Mouse (Mus musculus) heart, postnatal 10 days (tissue): Measurements from ENCODE around the gene Cyp2d22. TPM values are rescaled to one million over a fixed set of nuclear protein-coding genes. Genes with fewer than 3 reads are reported as not detected.
"Not testable (repeated sequence)": the region's sequence is repeated elsewhere in the genome, so short reads cannot be mapped to it uniquely, and the experiment has no call there.

Source experiments
- DNase-seq, 2 experiments: peaks; one replicate each; pipeline ENCODE4 v3.0.0; 2021
- intact Hi-C: fragments of 180-260 bp; cut with DNase I; formaldehyde crosslinking; loops from one replicate; pipeline ENCODE4 v1.15.1; 2025
- total RNA-seq, 2 experiments: library from RNA; stranded (reverse); gene quantifications; 2 replicates each; pipeline ENCODE4 v1.2.3; 2021

Gene Cyp2d22
- total RNA-seq = 10 to 100 TPM; 17.7 to 30.5 TPM

- intact Hi-C loops = loop anchor here (2.0 kb wide), 1 partner anchor 37 kb away; no protein-coding TSS in a partner anchor
- DNase-seq = peak; percentile 64 to 68
Measured at GRCm38 (mm10) chr15:82379871-82380713, at the start of gene Cyp2d22. Cyp2d22 (minus strand) TSS chr15:82380260.

DNA sequence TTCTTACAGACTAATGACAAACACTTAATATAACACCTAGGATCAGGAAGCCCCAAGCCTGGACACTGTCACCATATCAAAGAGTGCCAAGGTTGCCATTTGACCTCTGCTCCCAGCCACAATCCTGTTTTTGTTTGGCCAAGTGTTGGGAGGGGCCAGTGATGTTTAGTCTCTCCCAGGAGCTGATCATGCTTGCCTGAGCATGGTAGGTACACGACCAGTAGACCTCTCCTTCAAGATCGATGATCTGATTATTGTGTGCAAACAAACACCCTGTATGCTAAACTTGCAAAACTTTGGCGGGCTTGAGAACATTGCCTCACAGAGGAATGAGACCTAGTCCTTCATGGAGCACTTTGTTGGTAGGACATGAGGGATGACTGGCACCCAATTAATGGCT lies 43.4 kb upstream of the Cyp2d22 start:
- intact Hi-C loops = no loop called here
- no peak for DNase-seq

DNA sequence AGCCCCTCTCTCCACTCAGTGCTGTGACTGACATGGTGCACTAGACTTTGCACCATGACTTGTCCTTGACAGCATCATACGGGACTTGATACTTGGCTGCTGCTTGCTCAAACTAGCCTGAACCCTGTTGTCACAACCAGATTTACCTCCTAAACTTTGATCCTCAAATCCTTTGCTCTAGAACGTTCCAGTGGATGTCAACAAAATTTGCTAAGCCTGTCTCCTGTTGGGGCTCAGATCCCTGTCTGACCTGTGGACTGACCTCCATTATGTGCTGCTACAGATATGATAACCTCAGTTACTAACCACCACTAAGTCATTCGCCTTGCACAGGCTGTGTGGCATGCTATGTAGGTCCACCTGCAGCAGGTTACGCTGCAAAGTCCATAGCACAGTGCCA lies 42.9 kb upstream of the Cyp2d22 start:
- DNase-seq = no peak
- intact Hi-C loops = no loop called here

DNA sequence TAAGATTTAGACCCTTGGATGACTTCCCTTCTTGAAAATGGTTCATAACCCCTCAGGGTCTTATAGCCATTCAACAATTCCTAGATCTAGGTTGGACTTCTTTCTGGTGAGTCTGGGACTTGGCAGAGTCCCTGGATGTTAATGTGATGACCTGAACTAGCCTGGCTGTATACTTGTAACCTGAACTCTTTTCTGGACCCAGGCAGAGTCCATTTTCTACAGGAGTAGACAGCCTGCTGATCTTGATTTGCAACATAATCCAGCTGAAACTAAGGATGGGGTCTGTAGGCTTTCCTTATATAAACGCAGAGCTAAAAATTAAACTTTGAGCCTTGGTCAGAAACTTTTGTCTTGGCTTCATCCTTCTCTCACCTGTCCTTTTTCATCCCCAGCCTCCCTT lies 38.6 kb upstream of the Cyp2d22 start:
- intact Hi-C loops = no loop called here
- DNase-seq = no peak

DNA sequence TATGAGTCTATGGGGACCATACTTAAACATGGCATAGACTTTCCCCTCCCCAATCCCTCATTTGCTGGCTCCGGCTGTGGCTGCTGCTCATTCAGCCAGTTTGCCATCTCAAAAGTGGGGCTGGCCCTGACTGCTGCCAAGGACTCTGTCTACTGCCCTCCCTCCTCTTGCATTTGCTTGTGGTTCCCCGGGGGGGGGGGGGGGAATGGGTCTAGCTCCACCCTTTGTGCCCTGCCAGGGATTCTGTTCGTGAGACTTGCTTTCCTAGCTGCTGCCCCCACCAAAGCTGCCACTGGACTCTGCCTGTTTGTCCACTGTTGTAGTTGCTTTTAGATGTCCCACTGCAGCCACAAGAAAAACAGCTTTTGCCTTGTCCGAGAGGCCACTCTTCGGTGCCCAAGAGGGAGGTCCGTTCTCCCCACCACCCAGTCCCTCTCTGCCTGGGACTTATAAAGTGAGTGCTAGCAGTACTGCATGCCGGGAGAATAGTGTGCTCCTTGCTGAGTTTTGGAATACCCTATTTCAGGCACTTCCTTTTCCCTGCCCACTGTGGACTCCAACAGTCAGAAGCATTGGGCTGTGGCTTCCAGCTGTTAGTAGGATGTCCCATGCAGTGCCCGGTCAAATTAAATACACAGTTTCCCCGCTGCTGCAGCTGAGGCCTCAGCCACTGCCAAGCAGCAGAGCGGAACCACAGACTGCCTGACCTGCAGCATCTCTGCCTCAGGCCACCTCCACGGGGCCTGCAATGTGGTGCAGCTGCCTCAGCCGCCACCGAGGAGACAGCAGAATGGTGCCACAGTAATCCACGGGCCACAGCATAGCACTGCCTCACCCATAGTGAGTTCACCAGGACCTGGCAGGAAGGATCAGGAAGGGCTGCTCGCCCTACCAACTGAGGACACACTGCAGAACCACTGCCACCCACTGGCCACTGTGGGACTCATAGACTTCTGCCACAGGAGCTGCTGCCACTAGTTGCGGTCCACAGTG lies 37.0 kb upstream of the Cyp2d22 start:
- intact Hi-C loops = loop anchor here (1.0 to 2.0 kb wide), 3 partner anchors 36 to 151 kb away; partner anchors contain the start of genes Cyp2d22 and Ndufa6

GRCm38 (mm10) chr15:82407536-82407935 lies 27.5 kb upstream of the Cyp2d22 start:
- no peak for DNase-seq
- intact Hi-C loops = no loop called here

More for the DNA sequence above, 37.0 kb upstream of the Cyp2d22 start:
- peak; percentile 91 for DNase-seq

GRCm38 (mm10) chr15:82406981-82407380 lies 26.9 kb upstream of the Cyp2d22 start, which contains the start of gene Cyp2d10:
Cyp2d10 (minus strand) TSS chr15:82407195.
- intact Hi-C loops = no loop called here
- no peak for DNase-seq

DNA sequence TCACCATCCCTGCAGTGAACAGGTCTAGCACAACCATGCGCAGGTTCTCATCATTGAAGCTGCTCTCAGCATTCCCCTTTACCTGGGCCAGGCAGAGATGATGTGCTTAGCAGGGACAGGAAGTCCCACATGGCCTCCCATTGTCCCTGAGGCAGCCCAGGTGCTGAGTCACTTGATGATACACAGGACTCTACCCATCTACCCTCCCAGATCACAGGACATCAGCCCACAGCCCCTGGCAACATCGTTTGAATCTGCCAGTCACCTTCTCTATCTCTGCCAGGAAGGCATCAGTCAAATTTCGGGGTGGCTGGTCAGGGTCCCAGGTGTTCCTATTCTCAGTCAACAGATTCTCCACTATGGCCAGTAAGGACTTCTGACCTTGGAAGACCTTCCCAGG lies 24.1 kb upstream of the Cyp2d22 start:
- intact Hi-C loops = no loop called here
- no peak for DNase-seq

DNA sequence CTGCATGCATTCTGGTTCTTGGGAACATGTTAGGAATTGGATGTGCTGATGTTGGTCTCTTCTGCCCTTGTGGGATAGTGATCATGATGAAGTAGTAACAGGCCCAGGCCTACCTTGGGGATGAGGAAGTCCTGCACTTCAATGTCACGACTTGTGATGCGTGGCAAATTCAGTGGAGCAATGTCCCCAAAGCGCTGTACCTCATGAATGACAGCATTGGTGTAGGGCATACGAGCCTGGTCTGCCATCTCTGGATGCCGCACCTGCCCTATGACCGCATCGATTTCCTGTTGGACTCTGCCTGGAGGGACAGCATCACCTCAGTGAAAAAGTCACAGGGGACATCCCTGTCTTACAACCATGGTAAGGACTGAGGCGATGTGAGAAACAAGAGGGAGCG lies 23.5 kb upstream of the Cyp2d22 start:
- intact Hi-C loops = no loop called here
- DNase-seq = no peak

- intact Hi-C loops = no loop called here
- no peak for DNase-seq
Measured at GRCm38 (mm10) chr15:82402741-82403140, 22.7 kb upstream of the Cyp2d22 start.

- no peak for DNase-seq
- intact Hi-C loops = no loop called here
Measured at GRCm38 (mm10) chr15:82402106-82402505, 22.0 kb upstream of the Cyp2d22 start.

DNA sequence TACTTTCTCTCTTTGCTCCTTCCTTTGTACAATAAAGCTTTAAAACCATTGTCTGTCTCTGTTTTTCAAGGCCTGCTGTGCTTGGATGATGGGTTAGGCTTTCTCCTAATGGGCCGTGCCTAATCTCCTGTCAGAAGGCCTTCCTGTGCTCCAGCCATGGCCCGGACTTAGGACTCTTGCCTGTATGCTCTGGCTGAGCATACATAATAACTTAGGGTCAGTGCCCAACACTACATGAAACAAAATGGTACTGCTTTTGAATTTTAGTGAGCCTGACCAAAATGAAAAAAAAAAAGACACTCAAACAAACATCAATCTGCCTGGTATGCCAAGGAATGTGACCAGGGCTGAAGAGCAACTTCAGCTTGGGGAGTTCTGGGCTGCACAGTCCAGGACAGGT lies 21.5 kb upstream of the Cyp2d22 start:
- DNase-seq = no peak
- intact Hi-C loops = no loop called here

DNA sequence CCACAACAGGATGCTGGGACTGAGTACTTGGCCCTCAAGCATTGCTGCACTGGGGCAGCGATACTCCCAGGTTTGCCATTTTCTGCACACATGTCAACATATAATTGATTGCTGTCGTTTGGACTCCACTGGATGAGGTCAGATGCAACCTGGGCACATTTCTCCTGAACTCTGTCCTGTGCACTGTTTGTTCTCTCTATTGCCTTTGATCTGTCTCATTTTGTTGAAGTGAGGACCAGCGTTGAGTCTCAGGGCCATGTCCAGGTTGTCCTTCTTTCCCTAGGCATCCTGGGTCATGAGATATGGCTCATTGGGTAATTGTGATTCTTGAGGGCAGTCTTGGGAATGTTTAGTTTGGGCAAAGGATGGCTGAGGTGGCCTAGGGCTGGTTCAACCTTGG lies 15.9 kb upstream of the Cyp2d22 start:
- intact Hi-C loops, DNase-seq: not testable (repeated sequence)

DNA sequence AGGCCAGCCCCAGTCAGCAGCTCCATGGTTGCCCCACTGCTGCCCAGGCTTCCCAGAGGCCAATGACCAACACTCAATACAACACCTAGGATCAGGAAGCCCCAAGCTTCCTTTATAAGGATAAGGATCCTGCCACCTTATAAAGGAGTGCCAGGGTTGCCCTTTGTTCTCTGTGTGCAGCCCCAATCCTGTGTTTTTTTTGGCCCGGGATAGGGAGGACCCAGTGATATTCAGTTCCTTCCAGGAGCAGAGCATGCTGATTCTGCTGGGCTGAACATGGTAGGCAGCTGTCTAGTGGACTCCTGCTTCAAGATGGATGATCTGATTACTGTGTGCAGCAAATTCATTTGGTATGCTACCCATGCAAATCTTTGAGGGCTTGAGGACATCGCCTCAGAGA lies 13.9 kb upstream of the Cyp2d22 start, which contains the start of gene Cyp2d11:
TSS of gene Cyp2d11 (minus strand) at position 101 of the 400 bp plus-strand sequence.
- DNase-seq, intact Hi-C loops: not testable (repeated sequence)

- intact Hi-C loops, DNase-seq: not testable (repeated sequence)
Measured at GRCm38 (mm10) chr15:82389916-82390315, 9.9 kb upstream of the Cyp2d22 start.

- DNase-seq = no peak
- intact Hi-C loops = no loop called here
Measured at GRCm38 (mm10) chr15:82385729-82386128, 5.7 kb upstream of the Cyp2d22 start.

DNA sequence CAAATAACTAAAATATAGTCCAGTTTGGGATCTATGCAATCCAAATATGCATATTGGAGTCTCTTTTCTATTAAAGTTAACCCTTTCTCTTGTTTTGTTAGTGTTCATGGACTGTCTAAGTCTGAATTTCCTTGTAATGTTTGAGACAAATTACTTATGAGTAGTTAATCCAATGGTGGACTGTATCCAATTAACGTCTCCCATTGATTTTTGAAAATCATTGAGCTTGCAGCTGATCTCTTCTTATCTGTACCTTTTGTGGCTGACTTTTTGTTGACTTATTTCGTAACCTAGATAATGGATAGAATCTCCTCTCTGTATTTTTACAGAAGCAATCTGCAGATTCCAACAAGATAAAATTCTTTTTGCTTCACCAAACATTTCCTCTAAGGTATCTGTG lies 2.4 kb upstream of the Cyp2d22 start:
- intact Hi-C loops = no loop called here
- DNase-seq = no peak

DNA sequence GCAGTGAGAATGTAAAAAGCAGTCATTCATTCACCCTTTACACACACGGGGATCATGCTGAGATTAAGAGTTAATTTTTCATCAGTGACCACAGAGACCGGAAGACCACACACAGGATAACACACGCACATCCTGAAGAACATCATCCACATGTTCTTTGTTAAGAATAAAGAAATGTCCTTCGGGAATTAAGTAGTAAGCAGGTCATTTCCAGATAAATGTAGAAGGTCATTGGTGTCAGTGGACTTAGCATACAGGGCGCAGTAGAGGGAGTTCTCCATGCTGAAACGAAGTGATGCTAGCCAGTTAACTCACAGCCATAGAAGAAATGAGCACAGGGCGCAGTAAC lies 628 bp upstream of the Cyp2d22 start:
- intact Hi-C loops = loop anchor here (2.0 kb wide), 1 partner anchor 36 kb away; no protein-coding TSS in a partner anchor
- DNase-seq = no peak

DNA sequence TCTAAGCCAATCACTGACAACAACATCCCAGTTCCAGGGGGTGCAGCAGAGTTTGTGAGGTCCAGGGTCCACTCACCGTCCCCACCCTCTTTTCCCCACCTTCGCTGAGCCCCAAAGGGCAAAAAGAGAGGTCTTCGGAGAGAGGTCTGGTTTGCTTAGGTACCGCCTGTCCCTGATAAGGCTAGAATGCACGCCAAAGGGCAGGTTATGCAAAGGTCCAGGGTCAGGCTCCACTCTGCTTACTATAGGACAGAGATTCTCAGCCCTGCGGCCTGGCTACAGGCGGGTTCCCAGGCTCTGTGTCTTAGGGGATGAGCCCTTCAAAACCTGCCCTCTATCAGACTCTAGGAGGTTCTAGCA lies 569 bp downstream of the Cyp2d22 start:
- intact Hi-C loops = no loop called here
- no peak for DNase-seq

- intact Hi-C loops = no loop called here
- peak in 1 of 2 experiments; percentile 39 for DNase-seq
Measured at GRCm38 (mm10) chr15:82378261-82379180, 1.5 kb downstream of the Cyp2d22 start.
